Mouse (Mus musculus) A20 (cell line): ENCODE data around the gene Ttc7b.
A peak's percentile ranks its signal among the peaks of the same experiment; 100 is the strongest.

Source experiments
- DNase-seq: peaks from one replicate; pipeline ENCODE4 v3.0.0-alpha.2; 2011; ENCODE audit warnings: low read depth, low spot score

The Ttc7b gene

GRCm38 (mm10) chr12:100340901-100341460, 179.6 kb downstream of the Ttc7b start:
- no peak for DNase-seq

GRCm38 (mm10) chr12:100338055-100338454, 182.6 kb downstream of the Ttc7b start:
- peak; percentile 29 for DNase-seq

- DNase-seq = no peak
These were observed 183.1 kb downstream of the Ttc7b start for GRCm38 (mm10) chr12:100337351-100338018.

GRCm38 (mm10) chr12:100336241-100336640, 184.4 kb downstream of the Ttc7b start:
- DNase-seq = no peak

- no peak for DNase-seq
These were observed 188.8 kb downstream of the Ttc7b start for GRCm38 (mm10) chr12:100331806-100332205.

GRCm38 (mm10) chr12:100330234-100330633, 190.4 kb downstream of the Ttc7b start:
- no peak for DNase-seq

GRCm38 (mm10) chr12:100328998-100329397, 191.6 kb downstream of the Ttc7b start:
- no peak for DNase-seq

GRCm38 (mm10) chr12:100328557-100328956, 192.1 kb downstream of the Ttc7b start:
- no peak for DNase-seq

- DNase-seq = no peak
These were observed 193.9 kb downstream of the Ttc7b start for GRCm38 (mm10) chr12:100326732-100327131.

- no peak for DNase-seq
These were observed 195.0 kb downstream of the Ttc7b start for GRCm38 (mm10) chr12:100325618-100326017.

GRCm38 (mm10) chr12:100325212-100325611, 195.4 kb downstream of the Ttc7b start:
- DNase-seq = no peak

GRCm38 (mm10) chr12:100323641-100324040, 197.0 kb downstream of the Ttc7b start:
- peak; percentile 30 for DNase-seq

- no peak for DNase-seq
These were observed 198.4 kb downstream of the Ttc7b start for GRCm38 (mm10) chr12:100322225-100322624.

GRCm38 (mm10) chr12:100321545-100321944, 199.1 kb downstream of the Ttc7b start:
- no peak for DNase-seq

GRCm38 (mm10) chr12:100319746-100320145, 200.9 kb downstream of the Ttc7b start:
- no peak for DNase-seq

GRCm38 (mm10) chr12:100317936-100318335, 202.7 kb downstream of the Ttc7b start:
- DNase-seq = peak; percentile 80

- no peak for DNase-seq
These were observed 204.5 kb downstream of the Ttc7b start for GRCm38 (mm10) chr12:100316094-100316493.

GRCm38 (mm10) chr12:100315119-100315885, 205.3 kb downstream of the Ttc7b start:
- DNase-seq = no peak

- no peak for DNase-seq
These were observed 206.7 kb downstream of the Ttc7b start for GRCm38 (mm10) chr12:100313785-100314375.

- no peak for DNase-seq
These were observed 207.4 kb downstream of the Ttc7b start for GRCm38 (mm10) chr12:100313209-100313608.

GRCm38 (mm10) chr12:100310471-100311392, 209.9 kb downstream of the Ttc7b start:
- DNase-seq = no peak
